Mouse (Mus musculus): ENCODE measurements around the gene Anks1b. TPM values are rescaled to one million over a fixed set of nuclear protein-coding genes. Genes with fewer than 3 reads are reported as not detected.

Anks1b gene
- total and polyA plus RNA-seq, 3 experiments, result not detected

DNA sequence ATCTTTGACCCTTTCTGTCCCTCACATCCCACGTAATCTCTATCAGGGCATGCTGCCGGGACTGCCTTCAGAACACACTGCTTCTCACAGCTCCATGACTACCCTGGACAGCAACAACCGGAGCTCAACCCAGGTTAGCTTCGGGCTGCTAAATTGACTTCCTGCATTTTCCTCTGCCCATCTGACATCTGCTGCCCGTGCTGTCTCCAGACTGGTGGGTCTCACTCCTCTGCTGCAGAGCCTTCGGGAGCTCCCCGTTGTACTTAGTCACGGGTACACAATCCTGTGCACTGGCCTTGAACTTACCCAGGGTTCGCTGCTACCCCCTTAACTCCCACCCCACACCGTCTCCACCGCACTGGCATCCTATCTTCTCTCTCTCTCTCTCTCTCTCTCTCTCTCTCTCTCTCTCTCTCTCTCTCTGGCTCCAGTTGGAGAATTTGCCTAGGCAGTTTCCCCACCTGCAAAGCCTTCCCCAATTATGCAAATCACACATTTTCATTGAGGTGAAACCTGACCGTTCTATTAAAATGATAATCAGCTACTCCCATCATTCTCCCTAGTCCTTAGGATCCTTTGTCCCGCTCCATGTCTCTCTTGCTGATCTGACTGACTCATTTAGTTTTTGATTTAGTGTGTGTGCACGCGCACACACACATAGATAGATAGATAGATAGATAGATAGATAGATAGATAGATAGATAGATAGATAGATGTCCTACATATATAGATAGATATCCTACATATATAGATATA, 898.3 kb downstream of the Anks1b start (continued):
- no peak for TF ChIP-seq SMC3 (IDR thresholded peaks at IDR 0.05; ENCODE audit: low read depth, low read length)
- TF ChIP-seq MAX (IDR thresholded peaks at IDR 0.05; ENCODE audit: low read length), result no peak

DNA sequence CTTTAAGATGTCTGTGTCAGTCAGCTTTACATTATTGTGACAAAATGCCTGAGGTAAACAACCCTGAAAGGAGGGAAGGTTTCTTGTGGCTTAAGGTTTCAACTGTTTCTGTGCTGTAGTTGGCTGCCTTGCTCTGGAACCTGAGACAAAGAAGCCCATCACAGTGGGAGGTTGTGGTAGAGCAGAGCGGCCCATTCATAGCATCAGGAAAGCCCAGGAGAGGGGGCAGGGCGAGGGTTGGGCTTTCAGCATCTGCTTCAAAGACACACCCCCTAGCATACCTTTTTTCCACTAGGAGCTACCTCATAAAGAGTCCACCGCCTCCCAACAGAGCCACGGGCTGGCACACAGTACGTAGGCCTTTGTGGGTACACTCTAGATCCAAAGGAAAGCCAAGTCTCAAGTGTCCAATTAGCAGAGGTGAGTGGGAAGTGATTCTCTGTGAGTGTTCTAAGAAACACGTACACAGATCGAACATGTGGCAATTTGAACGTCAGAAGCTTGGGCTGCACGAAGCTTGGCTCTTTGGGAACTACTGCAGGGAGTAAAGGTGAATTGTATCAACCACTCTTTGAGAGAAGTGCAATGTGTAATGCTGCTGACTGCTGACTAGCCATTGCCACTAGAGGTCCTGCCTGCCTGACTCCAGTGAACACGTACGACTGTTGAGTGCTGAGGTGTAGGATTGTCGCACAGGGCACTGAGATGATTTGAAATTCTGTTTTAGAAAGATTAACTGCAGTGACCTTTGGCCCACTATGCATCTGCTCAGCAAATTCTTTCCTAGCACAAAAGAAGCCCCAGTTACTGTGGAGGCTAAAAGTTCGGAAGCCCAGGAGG, 906.5 kb downstream of the Anks1b start:
- Histone ChIP-seq H3K27me3 (ENCODE audit: control insufficient read depth in 1 of 2, insufficient read depth in 2 of 2, low read length in 2 of 2) (no peaks in the 10 kb centered on the region), H3K9ac (ENCODE audit: control insufficient read depth, low read depth, low read length, poor library complexity, severe bottlenecking) (no peak overlapping the region), H3K79me2 (ENCODE audit: control insufficient read depth, insufficient read depth, low read length, poor library complexity) (no peaks in the 10 kb centered on the region), H3K27ac (ENCODE audit: control insufficient read depth, low read depth, low read length) (no peak overlapping the region), H3K4me3 (ENCODE audit: control insufficient read depth in 1 of 2, insufficient read depth in 1 of 2, low read depth in 2 of 2, low read length in 2 of 2) (no peak overlapping the region), H3K9me3 (replicated peaks; ENCODE audit: insufficient read depth, low read length) (no peaks in the 10 kb centered on the region), H3K4me1 (ENCODE audit: control insufficient read depth in 1 of 2, insufficient read depth in 2 of 2, low read length in 2 of 2) (no peaks in the 10 kb centered on the region), H3K36me3 (ENCODE audit: control insufficient read depth in 1 of 2, insufficient read depth in 2 of 2, low read length in 2 of 2) (no peaks in the 10 kb centered on the region)
- no peak for DNase-seq (ENCODE audit: low read depth, low spot score)
- TF ChIP-seq MAX (IDR thresholded peaks at IDR 0.05; ENCODE audit: low read length) (no peak), TCF12 (IDR thresholded peaks at IDR 0.05; ENCODE audit: low read depth, low read length) (no peak), MXI1 (IDR thresholded peaks at IDR 0.05; ENCODE audit: low read depth, low read length) (no peak), USF2 (IDR thresholded peaks at IDR 0.05; ENCODE audit: borderline replicate concordance in 1 of 2, insufficient read depth in 1 of 2, low read depth in 1 of 2, low read length in 2 of 2) (no peak), ZNF384 (IDR thresholded peaks at IDR 0.05; ENCODE audit: low read depth, low read length) (no peak), CTCF (IDR thresholded peaks at IDR 0.05 in 2 of 3, conservative IDR thresholded peaks at IDR 0.05 in 1 of 3; ENCODE audit: control insufficient read depth in 1 of 3, insufficient read depth in 1 of 3, low read depth in 2 of 3, low read length in 3 of 3, poor library complexity in 1 of 3, severe bottlenecking in 1 of 3) (no peak)

DNA sequence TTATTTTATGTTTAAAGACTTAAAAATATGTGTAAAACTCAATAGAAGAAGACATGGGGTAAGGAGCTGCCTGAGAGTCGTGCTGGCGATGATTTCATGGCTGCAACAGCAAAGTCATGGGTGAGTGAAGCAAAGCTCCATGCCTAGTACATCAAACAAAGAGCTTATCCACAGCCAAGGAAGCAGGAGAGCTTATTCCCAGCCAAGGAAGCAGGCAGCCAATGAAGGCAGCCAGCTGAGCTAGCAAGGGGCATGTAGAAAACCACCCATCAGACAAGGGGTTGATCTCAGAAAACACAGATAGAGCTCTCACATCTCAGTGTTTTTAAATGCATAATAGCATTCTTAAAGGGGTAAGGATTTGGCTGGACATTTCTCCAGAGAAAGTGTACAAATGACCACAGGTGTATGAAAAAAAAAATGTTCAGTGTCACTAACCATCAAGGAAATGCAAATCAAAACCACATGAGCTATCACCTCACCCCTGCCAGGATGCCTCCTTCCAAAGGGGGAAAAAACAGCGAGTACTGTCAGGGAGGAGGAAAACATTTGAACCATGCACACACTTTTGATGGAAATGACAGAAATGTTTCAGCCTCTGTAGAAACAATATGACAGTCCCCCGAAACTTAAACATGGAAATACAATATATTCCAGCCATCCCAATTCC, 911.8 kb downstream of the Anks1b start:
- H3K4me1 ChIP-seq (ENCODE audit: control insufficient read depth in 1 of 2, insufficient read depth in 2 of 2, low read length in 2 of 2), result no peaks in the 10 kb centered on the region

More for the DNA sequence above, 911.8 kb downstream of the Anks1b start:
- no peaks in the 10 kb centered on the region for H3K36me3 ChIP-seq (ENCODE audit: control insufficient read depth in 1 of 2, insufficient read depth in 2 of 2, low read length in 2 of 2)
- H3K9ac ChIP-seq (ENCODE audit: control insufficient read depth, low read depth, low read length, poor library complexity, severe bottlenecking), result no peak overlapping the region
- H3K27me3 ChIP-seq (ENCODE audit: control insufficient read depth in 1 of 2, insufficient read depth in 2 of 2, low read length in 2 of 2), result no peaks in the 10 kb centered on the region; a peak in 1 of 4 replicates
- no peak for TF ChIP-seq ZKSCAN1 (IDR thresholded peaks at IDR 0.05; ENCODE audit: low read depth, low read length)
- no peak for TF ChIP-seq MAZ (IDR thresholded peaks at IDR 0.05; ENCODE audit: low read depth, low read length)
- TF ChIP-seq GABPA (IDR thresholded peaks at IDR 0.05; ENCODE audit: low read depth, low read length), result no peak
- TF ChIP-seq CHD1 (IDR thresholded peaks at IDR 0.05; ENCODE audit: low read depth, low read length), result no peak
- no peak for TF ChIP-seq SMC3 (IDR thresholded peaks at IDR 0.05; ENCODE audit: low read depth, low read length)
- no peak for TF ChIP-seq CHD2 (IDR thresholded peaks at IDR 0.05; ENCODE audit: low read length)
- TF ChIP-seq MAX (IDR thresholded peaks at IDR 0.05; ENCODE audit: low read length), result no peak
- TF ChIP-seq RCOR1 (IDR thresholded peaks at IDR 0.05; ENCODE audit: low read depth, low read length), result no peak
- no peak for TF ChIP-seq ZMIZ1 (IDR thresholded peaks at IDR 0.05; ENCODE audit: low read depth, low read length)
- no peak for TF ChIP-seq GATA1 (IDR thresholded peaks at IDR 0.05; ENCODE audit: low read depth, low read length)
- TF ChIP-seq NELFE (IDR thresholded peaks at IDR 0.05; ENCODE audit: low read depth, low read length), result no peak
- TF ChIP-seq UBTF (IDR thresholded peaks at IDR 0.05; ENCODE audit: borderline replicate concordance, insufficient read depth, low read depth, low read length), result no peak
- no peak for TF ChIP-seq MYC (IDR thresholded peaks at IDR 0.05; ENCODE audit: low read depth, low read length)
- TF ChIP-seq MXI1 (IDR thresholded peaks at IDR 0.05; ENCODE audit: low read depth, low read length), result no peak
- no peak for TF ChIP-seq BHLHE40 (IDR thresholded peaks at IDR 0.05; ENCODE audit: borderline replicate concordance, low read depth, low read length)
- TF ChIP-seq NRF1 (IDR thresholded peaks at IDR 0.05; ENCODE audit: insufficient read depth, low read depth, low read length, poor library complexity, severe bottlenecking), result no peak
- TF ChIP-seq ZNF384 (IDR thresholded peaks at IDR 0.05; ENCODE audit: low read depth, low read length), result no peak
- H3K79me2 ChIP-seq (ENCODE audit: control insufficient read depth, insufficient read depth, low read length, poor library complexity), result no peaks in the 10 kb centered on the region
- no peak overlapping the region for H3K27ac ChIP-seq (ENCODE audit: control insufficient read depth, low read depth, low read length)
- no peaks in the 10 kb centered on the region for H3K9me3 ChIP-seq (replicated peaks; ENCODE audit: insufficient read depth, low read length)
- no peak for DNase-seq (ENCODE audit: low read depth, low spot score)
- no peak overlapping the region for H3K4me3 ChIP-seq (ENCODE audit: control insufficient read depth in 1 of 2, insufficient read depth in 1 of 2, low read depth in 2 of 2, low read length in 2 of 2)
